Mouse (Mus musculus) T-helper 17 cell (primary cell): ENCODE measurements around the gene Gadd45gip1.

Experiments
- in situ Hi-C, 2 experiments: fragments of 300-600 bp; cut with MboI, MseI; formaldehyde crosslinking; loops; 1 replicate in 1 of 2; 2 replicates in 1 of 2; pipeline ENCODE4 v1.15.1; 2025; ENCODE audit warnings: high pct_unique_total_duplicates in 2 of 2

Gene Gadd45gip1

GRCm38 (mm10) chr8:84797256-84797797, 34.0 kb upstream of the Gadd45gip1 start:
- in situ Hi-C loops, result loop anchor here in 1 of 2 experiments (5.0 kb wide), 1 partner anchor 50 kb away; no protein-coding TSS in a partner anchor

DNA sequence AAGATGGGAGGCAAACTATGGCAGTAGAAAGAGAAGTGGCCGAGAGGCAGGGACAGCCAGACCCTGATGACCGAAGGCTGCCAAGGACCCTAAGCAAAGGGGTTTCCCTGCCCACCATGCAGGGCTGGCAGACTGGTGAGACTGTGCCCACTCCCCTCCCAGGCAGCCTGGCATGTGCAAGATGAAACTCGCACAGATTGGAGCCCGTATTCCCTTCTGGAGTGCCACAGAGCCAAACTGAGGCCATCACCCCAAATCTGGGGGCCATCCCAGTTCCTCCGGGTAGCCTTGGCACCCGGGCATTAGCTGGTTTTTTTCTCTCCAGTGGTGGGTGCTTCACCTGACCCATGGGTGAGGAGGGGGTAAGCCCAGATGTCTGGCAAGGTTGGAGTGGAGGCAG, 33.4 kb upstream of the Gadd45gip1 start:
- in situ Hi-C loops, result loop anchor here in 1 of 2 experiments (5.0 kb wide), 1 partner anchor 51 kb away; no protein-coding TSS in a partner anchor

DNA sequence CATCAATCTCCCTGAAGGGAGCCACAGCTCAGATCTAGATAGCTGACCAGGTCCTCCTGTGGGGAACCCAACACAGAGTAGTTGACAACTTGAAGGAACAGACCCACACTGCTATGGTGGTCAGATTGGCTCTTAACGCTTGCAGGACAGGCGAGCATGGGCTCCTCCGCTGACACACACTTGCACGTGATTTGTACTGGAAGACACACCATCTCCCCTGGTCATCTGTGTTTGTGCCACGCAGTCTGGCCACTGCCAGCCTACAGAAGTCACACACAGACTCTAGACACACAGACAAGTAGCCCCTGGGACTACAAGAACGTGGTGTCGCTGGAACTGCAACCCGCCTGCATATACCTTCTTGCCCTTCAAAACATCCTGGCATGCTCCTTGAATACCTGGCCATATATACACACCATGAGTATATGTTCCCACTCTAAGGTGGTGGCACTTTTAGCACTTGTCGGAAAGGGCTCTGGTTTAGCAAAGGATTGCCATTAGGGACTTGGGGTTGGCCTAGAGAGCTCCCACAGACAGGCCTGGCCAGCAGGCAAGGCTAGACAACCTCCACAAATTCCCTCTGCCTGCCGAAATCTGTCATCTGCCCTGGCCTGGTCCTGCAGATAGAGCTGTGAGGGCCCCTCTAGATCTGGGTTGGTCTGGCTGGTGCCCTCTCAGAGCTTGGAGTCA, 32.7 kb upstream of the Gadd45gip1 start:
- in situ Hi-C loops, result loop anchor here in 1 of 2 experiments (5.0 kb wide), 1 partner anchor 51 kb away; no protein-coding TSS in a partner anchor

DNA sequence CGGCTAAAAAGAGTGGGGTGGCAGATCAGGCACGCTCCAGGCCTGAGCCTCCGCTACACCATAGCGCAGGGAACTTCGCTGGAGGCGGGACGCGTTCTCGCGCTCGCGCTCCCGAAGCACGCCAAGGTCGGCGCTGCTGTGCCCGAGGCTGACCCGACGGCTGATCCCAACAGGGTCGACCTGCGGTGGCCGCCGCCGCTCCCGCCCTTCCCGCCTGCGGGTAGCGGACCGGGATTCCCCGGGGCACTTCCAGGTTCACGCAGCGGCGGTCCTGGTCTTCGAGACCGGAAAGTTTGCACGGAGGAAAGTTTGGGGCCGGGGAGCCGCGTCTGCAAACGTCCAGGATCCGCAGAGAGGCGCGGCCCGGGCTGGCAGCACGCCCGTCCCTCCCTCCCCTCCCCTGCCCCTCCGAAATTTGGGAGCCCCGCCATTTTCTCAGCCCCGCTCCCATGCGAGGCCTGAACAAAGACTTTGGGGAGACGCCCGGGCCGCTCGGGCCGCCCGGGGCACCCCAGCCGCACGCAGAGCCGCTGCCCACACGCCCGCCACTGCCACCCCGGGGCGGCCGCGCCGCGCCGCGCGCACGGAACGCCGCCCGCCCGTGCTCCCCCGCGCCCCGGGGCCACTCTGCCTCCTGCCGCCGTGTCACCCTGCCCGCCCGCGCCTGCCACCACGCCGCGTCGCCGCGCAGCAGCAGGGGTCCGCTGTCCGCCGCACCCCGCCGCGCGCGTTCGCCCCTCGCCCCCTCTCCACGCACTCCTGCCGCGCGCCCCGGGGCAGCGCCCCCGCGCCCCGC, 32.0 kb upstream of the Gadd45gip1 start:
- in situ Hi-C loops, result loop anchor here in 1 of 2 experiments (5.0 kb wide), 1 partner anchor 52 kb away; no protein-coding TSS in a partner anchor

GRCm38 (mm10) chr8:84799999-84800831, 31.1 kb upstream of the Gadd45gip1 start, which contains the start of gene Nfix:
Nfix (minus strand) TSS chr8:84800344.
- in situ Hi-C loops, result loop anchor here in 1 of 2 experiments (5.0 to 10.0 kb wide), 2 partner anchors 53 to 85 kb away; no protein-coding TSS in a partner anchor

DNA sequence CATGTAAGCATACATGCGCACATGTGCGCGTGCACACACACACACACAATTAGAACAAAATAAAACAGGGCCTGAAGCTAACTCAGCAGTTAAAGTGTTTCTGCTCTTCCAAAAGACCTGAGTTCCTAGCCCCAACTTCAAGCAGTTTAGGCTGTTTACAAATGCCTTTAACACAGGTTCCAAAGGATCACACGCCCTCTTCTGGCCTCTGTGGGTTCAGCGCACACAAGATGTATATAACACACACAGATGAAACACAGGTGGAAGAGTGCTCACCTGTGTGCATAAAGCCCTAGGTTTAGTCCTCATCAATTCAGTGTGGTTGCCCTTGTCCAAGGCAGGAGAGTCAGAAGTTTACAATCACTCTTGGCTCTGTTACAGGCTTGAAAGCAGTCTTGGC, 25.3 kb upstream of the Gadd45gip1 start:
- in situ Hi-C loops, result loop anchor here in 1 of 2 experiments (10.0 kb wide), 1 partner anchor 91 kb away; no protein-coding TSS in a partner anchor

GRCm38 (mm10) chr8:84809109-84809940, 22.0 kb upstream of the Gadd45gip1 start:
- in situ Hi-C loops, result loop anchor here in 1 of 2 experiments (10.0 kb wide), 1 partner anchor 95 kb away; no protein-coding TSS in a partner anchor

GRCm38 (mm10) chr8:84809941-84810280, 21.4 kb upstream of the Gadd45gip1 start:
- in situ Hi-C loops, result loop anchor here in 1 of 2 experiments (10.0 kb wide), 1 partner anchor 95 kb away; no protein-coding TSS in a partner anchor

- in situ Hi-C loops, result no loop called here
These were observed 20.4 kb upstream of the Gadd45gip1 start for GRCm38 (mm10) chr8:84810896-84811295.

- in situ Hi-C loops, result no loop called here
These were observed 20.0 kb upstream of the Gadd45gip1 start for GRCm38 (mm10) chr8:84811303-84811702.

DNA sequence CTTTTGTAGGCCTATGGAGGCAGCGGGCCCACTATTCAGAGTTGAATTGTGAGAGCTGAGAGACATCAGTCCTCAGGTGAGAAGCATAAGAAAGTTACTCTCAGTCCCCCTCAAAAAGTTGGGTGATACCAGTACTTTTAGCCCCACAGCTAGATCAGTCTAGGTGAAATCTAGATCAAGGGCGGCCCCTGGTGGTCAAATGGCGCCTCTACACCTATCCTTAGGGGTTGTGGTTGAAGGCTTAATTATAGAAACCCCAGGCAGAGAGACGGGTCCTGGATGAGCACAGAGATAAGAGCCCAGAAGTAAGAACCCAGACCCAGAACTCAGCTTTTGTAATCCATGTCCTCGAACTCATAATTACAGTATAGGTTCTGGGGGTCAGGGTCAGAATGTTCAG, 18.3 kb upstream of the Gadd45gip1 start:
- in situ Hi-C loops, result no loop called here

DNA sequence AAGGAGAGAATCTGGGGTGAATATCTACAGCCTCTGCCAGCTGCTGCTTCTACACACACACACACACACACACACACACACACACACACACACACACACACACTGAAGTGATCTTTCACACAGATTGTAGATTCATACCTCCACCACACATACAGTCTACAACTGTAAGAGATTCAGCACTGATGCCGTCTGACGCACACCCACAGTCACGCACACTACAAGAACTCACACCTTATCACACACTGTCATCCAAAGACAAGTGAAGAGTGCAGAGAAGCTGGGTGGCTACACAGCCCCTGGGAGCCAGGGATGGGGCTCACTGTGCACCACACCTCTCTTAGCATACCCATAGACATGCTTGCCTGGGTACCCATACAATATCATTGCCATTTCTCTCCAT, 17.5 kb upstream of the Gadd45gip1 start:
- in situ Hi-C loops, result no loop called here

DNA sequence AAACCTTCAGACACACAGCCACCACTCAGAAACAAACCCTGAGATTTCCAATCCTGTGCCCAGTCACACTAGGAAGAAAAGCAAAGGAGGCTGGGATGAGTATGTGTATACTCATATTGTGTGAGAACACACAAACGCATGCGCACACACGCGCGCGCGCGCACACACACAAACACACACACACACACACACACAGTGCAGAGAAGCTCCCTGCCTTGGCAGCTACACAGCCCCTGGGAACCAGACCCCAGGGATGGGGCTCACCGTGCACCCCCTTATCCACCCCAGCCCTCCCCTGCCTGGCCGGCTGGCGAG, 17.1 kb upstream of the Gadd45gip1 start:
- in situ Hi-C loops, result no loop called here

- in situ Hi-C loops, result no loop called here
These were observed 16.5 kb upstream of the Gadd45gip1 start for GRCm38 (mm10) chr8:84814555-84815441.

DNA sequence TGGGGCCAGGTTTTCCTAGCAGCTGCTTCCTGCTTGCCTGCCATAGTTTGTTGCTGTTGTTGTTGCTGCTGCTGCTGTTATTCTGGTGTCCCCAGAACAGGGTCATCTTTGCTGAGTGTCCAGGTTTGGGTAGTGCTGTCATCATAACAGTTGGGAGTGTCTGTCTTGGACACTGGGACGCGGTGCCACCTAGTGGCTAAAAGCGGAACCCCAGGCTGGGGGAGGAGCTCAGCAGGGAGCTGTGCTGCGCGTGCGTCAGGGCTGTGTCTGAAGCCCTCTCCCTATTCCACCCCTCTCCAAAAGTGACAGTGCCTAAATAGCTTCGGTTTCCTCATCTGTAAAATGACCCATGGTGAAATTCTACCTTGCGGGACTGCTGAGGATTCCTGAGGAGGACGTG, 15.8 kb upstream of the Gadd45gip1 start:
- in situ Hi-C loops, result no loop called here

- in situ Hi-C loops, result no loop called here
These were observed 15.2 kb upstream of the Gadd45gip1 start for GRCm38 (mm10) chr8:84816117-84816516.

DNA sequence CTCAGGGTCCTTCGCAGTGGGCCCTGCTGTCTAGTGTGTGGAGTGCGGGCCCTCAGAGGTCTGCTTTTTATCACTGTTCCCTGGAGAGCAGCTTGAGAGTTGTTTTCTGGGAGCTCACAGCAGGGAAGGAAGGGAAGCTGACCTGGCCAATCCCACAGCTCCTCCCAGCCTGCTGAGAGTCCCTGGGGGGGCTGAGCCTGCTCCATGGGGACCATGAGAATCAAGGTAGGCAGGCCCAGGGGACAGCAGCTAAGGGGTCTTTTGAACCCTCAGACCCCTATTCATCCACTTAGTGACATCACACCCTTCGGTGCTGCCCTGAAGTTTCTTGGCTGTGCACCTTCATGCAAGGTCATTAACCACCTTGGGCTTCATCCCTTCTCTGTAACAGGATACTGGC, 8.6 kb upstream of the Gadd45gip1 start, which contains the start of gene Dand5:
Gene Dand5, minus strand, starts transcription at position 101 of the 400 bp plus-strand sequence.
- in situ Hi-C loops, result loop anchor here in 1 of 2 experiments (5.0 kb wide), 1 partner anchor 110 kb away; no protein-coding TSS in a partner anchor

DNA sequence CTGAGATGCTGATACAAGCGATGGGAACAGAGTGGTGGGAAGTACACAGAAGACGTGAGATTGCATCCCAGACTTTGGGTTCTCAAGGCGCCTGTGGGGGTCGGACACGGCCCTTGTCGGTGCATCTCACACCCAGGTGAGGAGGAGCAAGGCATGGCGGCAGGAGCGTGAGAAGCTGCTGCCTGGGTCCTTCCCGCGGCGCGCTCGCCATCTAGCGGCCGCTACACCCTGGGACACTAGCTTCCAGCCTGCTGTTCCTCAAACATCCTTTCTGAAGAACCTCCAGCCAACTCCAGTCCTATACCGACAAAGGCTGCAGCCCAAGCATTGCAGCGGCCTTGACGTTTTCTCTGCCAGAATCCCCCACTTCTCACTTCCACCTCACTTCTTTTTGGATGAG, 7.7 kb upstream of the Gadd45gip1 start:
- in situ Hi-C loops, result loop anchor here in 1 of 2 experiments (5.0 kb wide), 1 partner anchor 111 kb away; no protein-coding TSS in a partner anchor

- in situ Hi-C loops, result no loop called here
These were observed 5.7 kb upstream of the Gadd45gip1 start for GRCm38 (mm10) chr8:84825636-84826035.
